Mouse (Mus musculus) liver, adult 2 months (tissue): ENCODE results near the gene Mmaa.

Experiments used
- CTCF ChIP-seq: fragments of 200-500 bp; IDR thresholded peaks from 2 replicates; pipeline ENCODE4 v1.5.1; 2011; ENCODE audit warnings: low read depth, low read length, control low read depth
- POLR2A ChIP-seq: fragments of 200-500 bp; IDR thresholded peaks from 2 replicates; pipeline ENCODE4 v1.6.1; 2011; ENCODE audit warnings: low read length, control low read depth; ENCODE audit not compliant: insufficient read depth; ENCODE audit errors: extremely low read depth

GRCm38 (mm10) chr8:79324928-79325327 lies 30.2 kb upstream of the Mmaa start:
- no peak for TF ChIP-seq CTCF
- no peak for TF ChIP-seq POLR2A
